Mouse (Mus musculus) hindbrain, embryonic 10.5 days (tissue): ENCODE measurements around the gene Mapkapk5. TPM values are rescaled to one million over a fixed set of nuclear protein-coding genes. Genes with fewer than 3 reads are reported as not detected.

Experiments
- DNase-seq: peaks from one replicate; pipeline ENCODE4 v3.0.0-alpha.2; 2017; ENCODE audit warnings: low spot score
- H3K27ac ChIP-seq: fragments of 300-500 bp; sonication (generic); 2 replicates; pipeline ENCODE4 v1.5.1; 2016; ENCODE audit warnings: mild to moderate bottlenecking, moderate library complexity
- H3K27me3 ChIP-seq: fragments of 300-500 bp; sonication (generic); 2 replicates; pipeline ENCODE4 v1.6.1; 2016; ENCODE audit warnings: mild to moderate bottlenecking; ENCODE audit not compliant: poor library complexity, insufficient read depth, severe bottlenecking
- H3K36me3 ChIP-seq: fragments of 300-500 bp; sonication (generic); 2 replicates; pipeline ENCODE4 v1.6.1; 2016; ENCODE audit warnings: mild to moderate bottlenecking, moderate library complexity
- H3K4me1 ChIP-seq: fragments of 300-500 bp; sonication (generic); replicated peaks from 2 replicates; pipeline ENCODE4 v1.6.1; 2016; ENCODE audit warnings: mild to moderate bottlenecking
- H3K4me3 ChIP-seq: fragments of 300-500 bp; sonication (generic); 2 replicates; pipeline ENCODE4 v1.5.1; 2016; ENCODE audit warnings: mild to moderate bottlenecking, moderate library complexity
- H3K9me3 ChIP-seq: fragments of 300-500 bp; sonication (generic); 2 replicates; pipeline ENCODE4 v1.6.1; 2016; ENCODE audit warnings: mild to moderate bottlenecking, moderate library complexity
- WGBS: fragments of 180-500 bp; shearing (Covaris S2); methylation state at CpG from one replicate; pipeline ENCODE4 v1.1.7; 2016; 5-methylcytosine and 5-hydroxymethylcytosine counted together
- polyA plus RNA-seq: library from polyadenylated mRNA; unstranded; fragments of >200 nt; fragmentation: Nextera tagmentation; extraction: Ambion mirVana; gene quantifications from 2 replicates; pipeline ENCODE4 v1.2.1, GENCODE M21; 2016

Gene Mapkapk5
- polyA plus RNA-seq, 1 experiment from 2014 or later = 48.8 TPM

DNA sequence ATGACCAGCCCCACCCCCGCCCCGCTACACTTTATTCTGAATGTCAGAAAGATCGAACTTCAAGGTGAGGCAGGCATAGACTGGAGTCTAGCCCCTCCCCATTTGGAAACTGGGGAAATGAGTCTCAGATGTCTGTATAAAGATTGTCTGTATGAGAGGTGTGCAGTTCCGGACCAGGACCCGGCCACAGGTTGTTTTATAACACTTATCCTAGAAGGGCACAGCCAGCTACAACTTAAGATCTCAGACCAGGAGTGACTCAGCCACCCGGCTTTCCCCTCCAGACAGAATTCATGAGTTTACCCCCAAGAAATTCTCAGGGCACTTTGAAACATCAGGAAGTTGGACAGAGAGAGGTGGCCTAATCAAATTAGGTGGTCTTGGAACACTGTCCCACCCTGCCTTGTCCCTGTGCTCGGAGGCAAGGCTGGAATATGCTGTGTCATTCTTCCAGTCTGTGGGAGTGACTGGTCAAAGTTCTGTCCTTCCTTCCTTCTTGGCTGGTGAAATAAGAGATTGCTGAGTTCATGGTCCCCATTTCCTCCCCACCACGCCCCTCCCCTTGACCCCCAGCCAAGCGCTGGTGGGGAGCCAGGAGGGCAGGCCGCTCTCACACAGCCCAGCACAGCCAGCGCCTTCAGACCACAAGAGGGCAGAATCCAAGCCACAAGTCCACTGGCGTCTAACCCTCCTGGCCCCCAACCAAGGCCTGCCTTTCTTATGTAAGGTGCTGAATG is 38.2 kb upstream of the Mapkapk5 start:
- 56% methylated on average over 12 of the region's 12 CpGs for WGBS
- peak; percentile 21 for DNase-seq

DNA sequence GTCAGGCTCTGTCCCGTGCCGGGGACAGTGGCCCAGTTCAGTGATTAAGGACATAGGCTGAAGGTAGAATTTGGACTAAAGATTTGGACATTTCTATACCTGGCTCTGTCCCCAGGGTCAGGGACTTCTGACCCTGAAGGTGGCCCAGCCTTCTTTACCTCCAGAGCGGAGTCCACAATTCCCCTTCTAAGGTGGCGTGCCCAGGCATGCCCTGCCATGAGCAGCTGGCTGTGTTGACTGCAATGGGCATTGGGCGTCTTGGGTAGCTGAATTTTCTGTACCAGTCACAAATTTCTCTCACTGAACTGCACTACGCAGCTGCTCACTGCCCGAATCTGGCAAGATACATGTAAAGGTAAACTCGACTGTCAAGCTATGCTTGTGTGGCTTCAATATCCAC is 36.2 kb upstream of the Mapkapk5 start:
- Histone ChIP-seq H3K27ac (no peak overlapping the region), H3K9me3 (no peaks in the 10 kb centered on the region), H3K27me3 (no peaks in the 10 kb centered on the region), H3K36me3 (peaks cover 30% of the 10 kb centered on the region), H3K4me1 (peaks cover 8% of the 10 kb centered on the region), H3K4me3 (no peak overlapping the region)
- no peak for DNase-seq
- 90% methylated on average over 8 of the region's 8 CpGs for WGBS

More for the DNA sequence above, 38.2 kb upstream of the Mapkapk5 start:
- no peaks in the 10 kb centered on the region for H3K9me3 ChIP-seq
- no peaks in the 10 kb centered on the region for H3K27me3 ChIP-seq
- H3K27ac ChIP-seq = no peak overlapping the region
- H3K36me3 ChIP-seq = peaks cover 15% of the 10 kb centered on the region
- no peak overlapping the region for H3K4me3 ChIP-seq
- peaks cover 8% of the 10 kb centered on the region for H3K4me1 ChIP-seq

DNA sequence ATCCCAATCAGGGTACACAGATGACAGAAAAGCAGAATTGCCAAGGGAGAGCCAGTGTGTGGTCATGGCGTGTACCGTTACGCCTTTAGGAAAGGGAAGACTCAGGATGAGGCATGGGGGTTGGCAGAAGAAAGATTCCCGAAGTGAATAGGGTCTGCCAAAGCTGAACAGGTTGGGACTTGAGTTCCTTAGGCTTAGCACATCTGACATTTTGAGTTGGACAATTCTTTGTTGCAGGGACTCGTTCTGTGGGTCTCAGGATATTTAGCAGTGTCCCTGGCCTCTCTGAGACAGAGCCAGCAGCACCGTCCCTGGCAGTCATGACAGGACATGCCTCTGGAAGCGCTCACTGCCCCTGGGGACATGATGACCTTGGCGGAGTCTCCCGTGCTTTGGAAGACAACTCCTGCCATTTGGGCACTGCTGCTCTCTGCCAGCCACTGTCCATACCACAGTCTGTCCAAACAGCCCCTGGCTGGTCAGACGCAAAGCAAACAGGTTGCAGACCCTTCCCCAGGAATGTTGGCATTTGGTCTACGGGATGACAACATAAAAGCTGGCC is 31.3 kb upstream of the Mapkapk5 start:
- Histone ChIP-seq H3K27me3 (no peaks in the 10 kb centered on the region), H3K4me3 (no peak overlapping the region), H3K4me1 (no peaks in the 10 kb centered on the region), H3K36me3 (peaks cover 62% of the 10 kb centered on the region), H3K9me3 (no peaks in the 10 kb centered on the region), H3K27ac (no peak overlapping the region)
- DNase-seq = no peak
- WGBS = 89% methylated on average over 11 of the region's 11 CpGs

DNA sequence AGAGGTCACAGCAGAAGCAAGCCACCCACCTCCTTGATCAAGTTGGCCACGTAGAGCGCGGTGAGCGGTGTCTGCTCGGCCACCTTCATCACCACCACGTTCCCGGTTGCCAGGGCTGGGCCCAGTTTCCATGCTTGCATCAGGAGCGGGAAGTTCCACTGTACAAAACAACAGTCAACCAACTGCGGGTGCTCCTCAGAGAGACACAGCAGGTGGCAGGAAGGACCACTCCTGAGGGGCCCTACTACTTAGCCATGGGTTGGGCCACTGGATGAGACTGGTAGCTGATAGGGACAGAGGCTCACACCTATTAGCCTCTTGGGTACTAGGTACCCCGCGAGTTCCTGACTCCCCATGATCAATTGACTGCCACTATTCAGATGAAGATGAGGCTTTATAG is 30.2 kb upstream of the Mapkapk5 start:
- Histone ChIP-seq H3K4me1 (no peaks in the 10 kb centered on the region), H3K9me3 (no peaks in the 10 kb centered on the region), H3K27me3 (no peaks in the 10 kb centered on the region), H3K27ac (no peak overlapping the region), H3K36me3 (peaks cover 69% of the 10 kb centered on the region), H3K4me3 (no peak overlapping the region)
- DNase-seq = no peak
- WGBS = 90% methylated on average over 11 of the region's 11 CpGs

DNA sequence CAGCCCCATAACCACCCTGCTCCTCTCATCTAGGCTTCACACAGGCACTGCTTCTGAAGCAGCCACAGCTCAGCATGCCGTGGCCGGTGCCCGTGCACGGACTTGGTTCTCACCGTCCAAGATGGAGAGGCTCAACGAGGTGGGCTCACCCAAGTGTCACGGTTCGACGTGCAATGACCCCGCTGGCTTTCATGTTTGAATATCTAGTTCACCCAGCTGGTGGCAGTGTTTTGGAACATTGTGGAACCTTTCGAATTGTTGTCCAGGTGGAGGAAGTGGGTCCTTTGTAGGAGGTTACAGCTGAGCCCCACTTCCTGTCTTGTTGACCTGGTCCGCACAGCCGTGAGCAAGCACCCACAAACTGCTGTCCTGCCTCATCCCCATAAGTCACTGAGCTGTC is 28.4 kb upstream of the Mapkapk5 start:
- peaks cover 68% of the 10 kb centered on the region for H3K36me3 ChIP-seq
- DNase-seq = no peak
- H3K27me3 ChIP-seq = no peaks in the 10 kb centered on the region
- H3K9me3 ChIP-seq = no peaks in the 10 kb centered on the region
- H3K4me3 ChIP-seq = no peak overlapping the region
- 93% methylated on average over 13 of the region's 13 CpGs for WGBS
- no peaks in the 10 kb centered on the region for H3K4me1 ChIP-seq
- no peak overlapping the region for H3K27ac ChIP-seq

DNA sequence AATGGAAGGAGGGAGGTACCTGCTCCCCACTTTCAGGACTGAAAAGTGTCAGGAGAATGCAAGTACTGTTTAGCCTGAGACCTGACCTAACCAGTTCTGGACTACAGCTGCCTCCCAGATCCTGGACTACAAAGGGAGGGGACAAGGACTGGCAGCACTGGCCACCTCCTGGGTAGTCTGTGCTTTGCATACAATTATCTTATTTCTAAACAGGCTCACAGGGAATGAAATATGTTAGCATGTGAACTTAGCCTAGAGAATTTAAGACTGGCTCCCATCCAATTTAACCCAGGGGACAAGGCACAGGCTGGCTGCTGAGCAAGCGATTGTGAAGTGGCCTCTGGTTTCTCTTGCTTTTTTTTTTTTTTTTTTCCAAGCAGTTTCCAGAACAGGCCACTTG is 25.1 kb upstream of the Mapkapk5 start:
- H3K36me3 ChIP-seq = peaks cover 50% of the 10 kb centered on the region
- H3K9me3 ChIP-seq = no peaks in the 10 kb centered on the region
- WGBS = 86% methylated on average over 1 of the region's 1 CpGs
- no peaks in the 10 kb centered on the region for H3K27me3 ChIP-seq
- no peak overlapping the region for H3K4me3 ChIP-seq
- no peak for DNase-seq
- H3K4me1 ChIP-seq = no peaks in the 10 kb centered on the region
- no peak overlapping the region for H3K27ac ChIP-seq

DNA sequence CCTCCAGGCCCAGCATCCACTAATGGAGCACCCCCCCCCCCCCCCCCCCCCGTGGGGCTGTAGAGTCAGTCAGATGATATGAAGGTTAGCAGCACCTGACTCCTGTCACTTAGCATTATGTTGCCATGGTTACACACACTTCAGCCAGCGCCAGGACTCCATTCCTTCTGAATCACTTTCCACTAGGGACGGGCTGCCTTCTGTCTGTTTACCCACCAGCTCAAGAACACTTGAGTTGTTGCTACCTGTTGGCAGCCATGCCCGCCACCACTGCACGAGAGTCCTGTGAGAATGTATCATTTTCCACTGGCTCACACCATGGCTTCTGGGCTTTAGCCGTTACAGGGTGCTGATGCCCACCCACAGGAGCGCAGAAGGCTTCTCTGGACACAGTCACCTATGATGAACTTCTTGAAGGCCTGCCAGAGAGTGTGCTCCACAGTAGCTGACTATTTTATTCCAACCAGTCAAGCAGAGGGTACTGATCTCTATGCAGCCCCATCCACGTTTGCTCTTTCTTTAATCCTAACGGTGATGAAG is 24.2 kb upstream of the Mapkapk5 start:
- 88% methylated on average over 9 of the region's 9 CpGs for WGBS
- Histone ChIP-seq H3K9me3 (no peaks in the 10 kb centered on the region), H3K27ac (no peak overlapping the region), H3K27me3 (no peaks in the 10 kb centered on the region), H3K4me1 (no peaks in the 10 kb centered on the region), H3K36me3 (peaks cover 47% of the 10 kb centered on the region), H3K4me3 (no peak overlapping the region)
- DNase-seq = no peak

DNA sequence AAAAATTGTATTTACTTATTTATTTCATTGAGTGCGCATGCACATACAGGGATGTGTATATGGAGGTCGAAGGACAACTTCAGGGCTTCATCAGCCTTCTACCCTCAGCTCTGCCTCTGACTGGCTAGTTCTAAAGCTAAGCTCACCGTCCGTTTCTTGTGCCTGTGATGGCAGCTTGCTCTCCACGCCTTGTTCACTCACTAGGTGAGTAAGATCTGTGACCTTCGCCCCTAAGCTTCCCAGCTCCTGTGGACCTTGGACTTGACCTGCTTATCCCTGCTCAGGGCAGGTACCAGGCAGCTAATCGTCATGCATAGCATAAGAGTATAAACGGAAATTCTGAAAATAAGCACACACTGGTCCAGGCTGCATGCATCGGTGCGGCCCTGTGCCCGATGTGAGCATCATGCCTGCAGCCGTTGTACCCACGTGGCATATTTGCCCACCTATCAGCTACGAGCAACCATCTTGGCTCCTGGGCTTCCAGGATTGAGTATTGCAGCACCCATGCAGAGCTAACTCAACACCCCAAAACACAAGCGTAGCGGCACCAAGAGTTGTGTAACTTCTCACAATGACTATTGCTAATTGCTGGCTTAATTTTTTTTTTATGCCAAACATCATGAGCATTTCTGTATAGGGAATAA is 20.5 kb upstream of the Mapkapk5 start:
- Histone ChIP-seq H3K4me3 (no peak overlapping the region), H3K4me1 (peaks cover 4% of the 10 kb centered on the region; the same call in 1 of the 2 replicates), H3K27me3 (no peaks in the 10 kb centered on the region), H3K9me3 (no peaks in the 10 kb centered on the region), H3K36me3 (peaks cover 17% of the 10 kb centered on the region), H3K27ac (no peak overlapping the region)
- no peak for DNase-seq
- 92% methylated on average over 16 of the region's 16 CpGs for WGBS

DNA sequence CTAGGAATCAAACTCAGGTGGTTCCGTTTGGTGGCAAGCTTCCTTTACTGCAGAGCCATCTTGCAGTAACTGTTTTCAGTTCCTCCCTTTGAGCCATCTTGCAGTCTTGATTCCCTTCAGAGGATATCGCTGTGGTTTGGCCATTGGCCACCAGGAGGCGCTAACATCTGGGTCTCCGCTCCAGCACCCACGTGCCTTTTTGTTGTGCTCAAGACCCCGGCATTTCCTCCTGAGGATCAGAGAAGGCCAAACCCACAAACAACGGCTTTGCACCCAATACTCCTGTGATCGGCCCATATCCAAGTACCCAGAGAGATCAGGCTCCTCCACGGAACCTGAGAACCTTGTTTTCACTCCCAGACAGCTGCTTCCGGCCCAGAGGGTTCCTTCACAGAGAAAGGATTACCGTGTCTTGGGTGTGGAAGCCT is 18.8 kb upstream of the Mapkapk5 start:
- peak overlapping the region; percentile 76 for H3K27ac ChIP-seq
- 18% methylated on average over 11 of the region's 11 CpGs for WGBS
- peak; percentile 92 for DNase-seq
- peak overlapping the region; percentile 33 for H3K4me3 ChIP-seq
- peaks cover 4% of the 10 kb centered on the region; the same call in 1 of the 2 replicates for H3K4me1 ChIP-seq
- no peaks in the 10 kb centered on the region for H3K27me3 ChIP-seq
- peaks cover 4% of the 10 kb centered on the region; the same call in 1 of the 2 replicates for H3K36me3 ChIP-seq
- no peaks in the 10 kb centered on the region for H3K9me3 ChIP-seq

DNA sequence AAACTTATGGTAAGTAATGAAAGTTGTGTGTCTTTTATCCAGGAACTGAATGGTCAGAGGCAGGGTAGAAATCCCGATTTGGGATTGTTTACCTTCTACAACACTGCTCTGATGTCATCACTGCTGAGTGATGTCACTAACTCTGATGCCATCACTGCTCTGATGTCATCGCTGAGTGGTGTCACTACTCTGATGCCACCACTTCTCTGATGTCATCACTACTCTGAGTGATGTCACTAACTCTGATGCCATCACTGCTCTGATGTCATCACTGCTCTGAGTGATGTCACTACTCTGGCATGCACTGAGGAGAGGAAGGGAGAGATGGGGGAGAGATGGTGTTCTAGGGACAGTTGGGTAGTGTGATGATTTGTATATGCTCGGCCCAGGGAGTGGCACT is 16.7 kb upstream of the Mapkapk5 start:
- no peaks in the 10 kb centered on the region for H3K9me3 ChIP-seq
- 92% methylated on average over 3 of the region's 3 CpGs for WGBS
- no peaks in the 10 kb centered on the region for H3K36me3 ChIP-seq
- peaks cover 4% of the 10 kb centered on the region; the same call in 1 of the 2 replicates for H3K4me1 ChIP-seq
- no peaks in the 10 kb centered on the region for H3K27me3 ChIP-seq
- no peak overlapping the region for H3K4me3 ChIP-seq
- DNase-seq = no peak
- no peak overlapping the region for H3K27ac ChIP-seq

DNA sequence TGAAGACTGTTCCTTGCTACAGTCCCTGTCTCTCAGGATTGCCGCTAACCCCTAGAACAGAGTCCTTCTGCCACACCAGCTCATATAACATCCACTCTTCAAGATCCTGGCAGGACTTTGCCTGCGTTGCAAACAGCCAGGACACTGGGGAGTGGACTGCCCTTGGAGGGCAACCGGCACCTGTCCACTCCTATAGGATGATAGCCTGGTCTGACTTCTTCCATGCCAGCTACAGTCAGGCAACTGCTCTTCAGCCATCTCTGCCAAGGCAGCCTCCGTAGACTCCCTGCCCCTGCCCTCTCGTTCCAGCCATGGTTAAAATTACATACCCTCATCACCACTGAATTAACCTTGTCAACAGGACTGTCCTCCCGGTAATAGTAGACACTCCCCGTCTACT is 3.5 kb upstream of the Mapkapk5 start:
- Histone ChIP-seq H3K4me3 (no peak overlapping the region), H3K27ac (no peak overlapping the region), H3K4me1 (peaks cover 13% of the 10 kb centered on the region), H3K9me3 (no peaks in the 10 kb centered on the region), H3K27me3 (no peaks in the 10 kb centered on the region), H3K36me3 (no peaks in the 10 kb centered on the region)
- 84% methylated on average over 7 of the region's 7 CpGs for whole genome bisulfite sequencing
- DNase-seq = no peak

DNA sequence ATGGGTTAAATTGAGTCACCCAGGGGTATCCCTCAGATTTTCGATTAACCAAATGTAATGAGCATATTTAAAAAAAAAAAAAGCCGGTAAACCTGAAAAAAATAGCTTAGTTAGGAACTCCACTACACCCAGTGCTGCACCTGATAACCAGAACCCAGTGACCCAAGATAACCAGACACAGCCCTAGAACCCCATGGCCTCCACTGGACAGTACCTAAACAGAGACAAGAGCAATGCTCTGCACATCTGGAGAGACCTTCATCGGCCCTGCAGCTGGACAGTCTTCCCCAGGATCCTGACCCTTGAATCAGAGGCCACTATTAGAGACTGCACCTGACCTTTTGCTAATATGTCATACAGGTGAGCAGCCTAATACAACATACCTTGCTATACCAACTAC is 1.4 kb upstream of the Mapkapk5 start:
- Histone ChIP-seq H3K4me3 (0 out of 2 replicates have a peak overlapping the region, but pooled peaks have one; percentile 100), H3K4me1 (peaks cover 29% of the 10 kb centered on the region), H3K27ac (no peak overlapping the region), H3K9me3 (no peaks in the 10 kb centered on the region), H3K27me3 (no peaks in the 10 kb centered on the region), H3K36me3 (no peaks in the 10 kb centered on the region)
- whole genome bisulfite sequencing = 93% methylated on average over 3 of the region's 3 CpGs
- no peak for DNase-seq

DNA sequence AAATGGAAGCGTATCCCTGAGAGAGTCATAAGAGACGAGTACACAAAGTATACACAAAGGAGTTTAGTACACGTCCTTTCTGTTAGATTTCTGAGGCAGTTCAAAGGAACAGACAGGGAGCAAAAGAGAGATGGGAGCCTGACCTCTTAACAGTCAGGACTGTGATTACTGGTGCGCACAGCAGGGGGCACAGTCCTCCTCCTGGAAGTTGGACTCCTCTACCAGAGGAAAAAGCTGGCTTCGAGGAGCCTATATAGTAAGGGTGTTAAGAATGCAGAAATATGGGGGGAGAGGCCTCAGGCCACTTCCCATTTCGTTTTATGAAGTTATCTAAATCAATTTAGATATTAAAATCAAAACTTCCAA is 808 bp upstream of the Mapkapk5 start:
- peak overlapping the region; percentile 99 for H3K27ac ChIP-seq

More for the DNA sequence above, 808 bp upstream of the Mapkapk5 start:
- peak; percentile 43 for DNase-seq
- Histone ChIP-seq H3K36me3 (no peaks in the 10 kb centered on the region), H3K4me1 (peaks cover 29% of the 10 kb centered on the region), H3K27me3 (no peaks in the 10 kb centered on the region), H3K9me3 (no peaks in the 10 kb centered on the region), H3K4me3 (peak overlapping the region; percentile 100)
- WGBS = 47% methylated on average over 6 of the region's 6 CpGs
